Mouse (Mus musculus): Measurements from ENCODE around the gene Mknk1.

The Mknk1 gene

GRCm38 (mm10) chr4:115838696-115839641 is at the start of gene Mknk1:
Gene Mknk1 (plus strand): TSS chr4:115839198.
- DNase-seq (ENCODE audit: low read depth, low spot score), result peak; percentile 97

- peak; percentile 89 for DNase-seq (ENCODE audit: low read depth, low spot score)
These were observed 48.1 kb upstream of the Mknk1 start for GRCm38 (mm10) chr4:115790864-115791263.

- peak; percentile 3 for DNase-seq (ENCODE audit: low read depth, low spot score)
These were observed 43.6 kb upstream of the Mknk1 start for GRCm38 (mm10) chr4:115795360-115795759.

GRCm38 (mm10) chr4:115799981-115800380 is 39.0 kb upstream of the Mknk1 start:
- DNase-seq (ENCODE audit: low read depth, low spot score), result no peak

GRCm38 (mm10) chr4:115812326-115812725 is 26.7 kb upstream of the Mknk1 start:
- DNase-seq (ENCODE audit: low read depth, low spot score), result no peak

- no peak for DNase-seq (ENCODE audit: low read depth, low spot score)
These were observed 23.4 kb upstream of the Mknk1 start for GRCm38 (mm10) chr4:115815606-115816005.

GRCm38 (mm10) chr4:115820199-115820598 is 18.8 kb upstream of the Mknk1 start:
- DNase-seq (ENCODE audit: low read depth, low spot score), result no peak

GRCm38 (mm10) chr4:115820944-115821343 is 18.1 kb upstream of the Mknk1 start:
- no peak for DNase-seq (ENCODE audit: low read depth, low spot score)

- DNase-seq (ENCODE audit: low read depth, low spot score), result no peak
These were observed 17.6 kb upstream of the Mknk1 start for GRCm38 (mm10) chr4:115821431-115821830.

GRCm38 (mm10) chr4:115821928-115822327 is 17.1 kb upstream of the Mknk1 start:
- DNase-seq (ENCODE audit: low read depth, low spot score), result no peak

GRCm38 (mm10) chr4:115824178-115824577 is 14.8 kb upstream of the Mknk1 start:
- DNase-seq (ENCODE audit: low read depth, low spot score), result no peak

- DNase-seq (ENCODE audit: low read depth, low spot score), result no peak
These were observed 13.7 kb upstream of the Mknk1 start for GRCm38 (mm10) chr4:115825271-115825670.

- no peak for DNase-seq (ENCODE audit: low read depth, low spot score)
These were observed 11.9 kb upstream of the Mknk1 start for GRCm38 (mm10) chr4:115827066-115827465.

GRCm38 (mm10) chr4:115827535-115827887 is 11.5 kb upstream of the Mknk1 start:
- DNase-seq (ENCODE audit: low read depth, low spot score), result peak; percentile 30

- DNase-seq (ENCODE audit: low read depth, low spot score), result peak; percentile 89
These were observed 11.0 kb upstream of the Mknk1 start, which contains the start of gene Mob3c for GRCm38 (mm10) chr4:115827888-115828571. Gene Mob3c (plus strand): TSS chr4:115828092.

- no peak for DNase-seq (ENCODE audit: low read depth, low spot score)
These were observed 10.5 kb upstream of the Mknk1 start for GRCm38 (mm10) chr4:115828572-115828902.

GRCm38 (mm10) chr4:115830491-115830890 is 8.5 kb upstream of the Mknk1 start:
- DNase-seq (ENCODE audit: low read depth, low spot score), result no peak

- DNase-seq (ENCODE audit: low read depth, low spot score), result no peak
These were observed 7.8 kb upstream of the Mknk1 start for GRCm38 (mm10) chr4:115831221-115831620.

GRCm38 (mm10) chr4:115832040-115832439 is 7.0 kb upstream of the Mknk1 start:
- peak; percentile 47 for DNase-seq (ENCODE audit: low read depth, low spot score)

- no peak for DNase-seq (ENCODE audit: low read depth, low spot score)
These were observed 3.4 kb upstream of the Mknk1 start for GRCm38 (mm10) chr4:115835576-115835975.

GRCm38 (mm10) chr4:115838196-115838595 is 802 bp upstream of the Mknk1 start:
- DNase-seq (ENCODE audit: low read depth, low spot score), result no peak

- no peak for DNase-seq (ENCODE audit: low read depth, low spot score)
These were observed 958 bp downstream of the Mknk1 start for GRCm38 (mm10) chr4:115839956-115840355.

GRCm38 (mm10) chr4:115840842-115841241 is 1.8 kb downstream of the Mknk1 start:
- DNase-seq (ENCODE audit: low read depth, low spot score), result no peak

All from brain, adult 2 months (tissue).